9 mouse cellular contexts compared by ENCODE assay signal in genomic region chr15:79543968-79544367, GRCm38 (mm10). TPM values are rescaled to one million over a fixed set of nuclear protein-coding genes. Genes with fewer than 3 reads are reported as not detected.
DNase-seq lines count a peak whose midpoint lies in the region; ATAC-seq lines count a peak whose summit lies in the region.
"Had no signal": no experiment of that assay in that cellular context is flagged by ENCODE, and none has a peak within 500 bp of the region (broad histone marks: within the 10 kb centered on the region; RNA-seq: fewer than 3 reads in every experiment).

No protein-coding gene starts in this region.

- WGBS in kidney, embryonic 16.5 days = 90% methylated on average over 3 of the region's 3 CpGs
- 94% methylated on average over 3 of the region's 3 CpGs for WGBS in forebrain, embryonic 11.5 days
- WGBS in limb, embryonic 12.5 days = 88% methylated on average over 3 of the region's 3 CpGs
- 96% methylated on average over 3 of the region's 3 CpGs for WGBS in neural tube, embryonic 13.5 days

- peak overlapping the region; percentile 76 for H3K4me2 ChIP-seq in kidney, embryonic 16.5 days (replicated peaks; ENCODE audit: low read depth, low read length)
- peak overlapping the region; percentile 12; the same call in 1 of the 2 replicates for H3K4me2 ChIP-seq in forebrain, embryonic 11.5 days (ENCODE audit: low read depth, low read length, severe bottlenecking)
- H3K4me2 ChIP-seq in limb, embryonic 12.5 days = peak overlapping the region; percentile 78
- peak overlapping the region; percentile 98 for H3K4me2 ChIP-seq in neural tube, embryonic 13.5 days

- no peaks in the 10 kb centered on the region for H3K9me3 ChIP-seq in kidney, embryonic 16.5 days (ENCODE audit: low read length)
- H3K9me3 ChIP-seq in forebrain, embryonic 11.5 days (ENCODE audit: control insufficient read depth, low read length) = no peaks in the 10 kb centered on the region
- H3K9me3 ChIP-seq in limb, embryonic 12.5 days = no peaks in the 10 kb centered on the region
- no peaks in the 10 kb centered on the region for H3K9me3 ChIP-seq in neural tube, embryonic 13.5 days

- H3K27ac ChIP-seq in kidney, embryonic 16.5 days (ENCODE audit: low read length) = no peak overlapping the region
- H3K27ac ChIP-seq in forebrain, embryonic 11.5 days (ENCODE audit: low read depth, low read length) = no peak overlapping the region
- H3K27ac ChIP-seq in limb, embryonic 12.5 days = no peak overlapping the region
- no peak overlapping the region for H3K27ac ChIP-seq in neural tube, embryonic 13.5 days (replicated peaks)

- no peak overlapping the region for H3K9ac ChIP-seq in kidney, embryonic 16.5 days (replicated peaks; ENCODE audit: low read length)
- no peak overlapping the region for H3K9ac ChIP-seq in forebrain, embryonic 11.5 days (ENCODE audit: low read length)
- no peak overlapping the region for H3K9ac ChIP-seq in limb, embryonic 12.5 days (replicated peaks)
- H3K9ac ChIP-seq in neural tube, embryonic 13.5 days = no peak overlapping the region; the same call in 1 of the 2 replicates

- ATAC-seq in kidney, embryonic 16.5 days (ENCODE audit: low FRiP score, low TSS enrichment) = no peak
- ATAC-seq in forebrain, embryonic 11.5 days (replicated peaks; ENCODE audit: low FRiP score) = no peak
- no peak for ATAC-seq in limb, embryonic 12.5 days (ENCODE audit: insufficient number of reproducible peaks, insufficient read depth, low FRiP score, low TSS enrichment, low read depth)
- no peak for ATAC-seq in neural tube, embryonic 13.5 days (ENCODE audit: low read depth)

- peaks cover 19% of the 10 kb centered on the region for H3K4me1 ChIP-seq in kidney, embryonic 16.5 days (ENCODE audit: insufficient read depth, low read length)
- H3K4me1 ChIP-seq in forebrain, embryonic 11.5 days (replicated peaks; ENCODE audit: control insufficient read depth, insufficient read depth, low read length) = peaks cover 9% of the 10 kb centered on the region
- H3K4me1 ChIP-seq in limb, embryonic 12.5 days (replicated peaks) = peaks cover 13% of the 10 kb centered on the region
- H3K4me1 ChIP-seq in neural tube, embryonic 13.5 days (replicated peaks) = peaks cover 39% of the 10 kb centered on the region

- H3K27me3 ChIP-seq in kidney, embryonic 16.5 days (ENCODE audit: insufficient read depth, low read length) = no peaks in the 10 kb centered on the region
- H3K27me3 ChIP-seq in forebrain, embryonic 11.5 days (ENCODE audit: control insufficient read depth, insufficient read depth, low read length) = no peaks in the 10 kb centered on the region
- H3K27me3 ChIP-seq in limb, embryonic 12.5 days = no peaks in the 10 kb centered on the region
- no peaks in the 10 kb centered on the region for H3K27me3 ChIP-seq in neural tube, embryonic 13.5 days

- peak overlapping the region; percentile 80 for H3K4me3 ChIP-seq in kidney, embryonic 16.5 days (ENCODE audit: low read length)
- H3K4me3 ChIP-seq in forebrain, embryonic 11.5 days (ENCODE audit: low read depth, low read length) = no peak overlapping the region
- peak overlapping the region; percentile 85 for H3K4me3 ChIP-seq in limb, embryonic 12.5 days (replicated peaks)
- peak overlapping the region; percentile 85 for H3K4me3 ChIP-seq in neural tube, embryonic 13.5 days

- peaks cover 49% of the 10 kb centered on the region for H3K36me3 ChIP-seq in kidney, embryonic 16.5 days (ENCODE audit: insufficient read depth, low read length)
- H3K36me3 ChIP-seq in forebrain, embryonic 11.5 days (ENCODE audit: control insufficient read depth, insufficient read depth, low read length) = peaks cover 19% of the 10 kb centered on the region
- peaks cover 55% of the 10 kb centered on the region for H3K36me3 ChIP-seq in limb, embryonic 12.5 days
- H3K36me3 ChIP-seq in neural tube, embryonic 13.5 days = peaks cover 53% of the 10 kb centered on the region

- DNase-seq in kidney, postnatal 14 days = no peak
- DNase-seq in forebrain, embryonic 11.5 days (ENCODE audit: low spot score) = no peak
- no peak for DNase-seq in cerebellum, adult 11 months
- DNase-seq in frontal cortex, postnatal 36 days (ENCODE audit: low spot score in 2 of 2) = no peak
- DNase-seq in frontal cortex, postnatal 14 days (ENCODE audit: low spot score in 2 of 2) = no peak

RNA-seq across cellular contexts. Expression of gene Ddx17, which starts 2.6 kb away (rescaled TPM):
- 48.3 and 52.0 TPM in 2 replicates for polyA plus RNA-seq in kidney, embryonic 16.5 days (2015; fragmentation: Nextera tagmentation; extraction: Ambion mirVana)
- polyA plus RNA-seq in forebrain, embryonic 11.5 days (2014; fragmentation: Nextera tagmentation; extraction: Ambion mirVana) = 109 TPM in 2 replicates
- polyA plus RNA-seq in limb, embryonic 12.5 days (2016; fragmentation: Nextera tagmentation; extraction: Ambion mirVana) = 67.4 and 68.6 TPM in 2 replicates
- 52.5 and 57.8 TPM in 2 replicates for polyA plus RNA-seq in neural tube, embryonic 13.5 days (2015; fragmentation: Nextera tagmentation; extraction: Ambion mirVana)

RNA-seq across cellular contexts. Expression of gene Kdelr3, which starts 27.8 kb away (rescaled TPM):
- 66.2 and 72.9 TPM in 2 replicates for polyA plus RNA-seq in kidney, embryonic 16.5 days (2015; fragmentation: Nextera tagmentation; extraction: Ambion mirVana)
- polyA plus RNA-seq in forebrain, embryonic 11.5 days (2014; fragmentation: Nextera tagmentation; extraction: Ambion mirVana) = 9.7 and 10.3 TPM in 2 replicates
- polyA plus RNA-seq in limb, embryonic 12.5 days (2016; fragmentation: Nextera tagmentation; extraction: Ambion mirVana) = 35.9 and 42.8 TPM in 2 replicates
- 16.6 and 23.6 TPM in 2 replicates for polyA plus RNA-seq in neural tube, embryonic 13.5 days (2015; fragmentation: Nextera tagmentation; extraction: Ambion mirVana)

RNA-seq across cellular contexts. Expression of gene Kcnj4, which starts 38.9 kb away (rescaled TPM):
- 0.16 TPM in 1 of 2 replicates, not detected in the other for polyA plus RNA-seq in kidney, embryonic 16.5 days (2015; fragmentation: Nextera tagmentation; extraction: Ambion mirVana)
- not detected in 2 replicates for polyA plus RNA-seq in forebrain, embryonic 11.5 days (2014; fragmentation: Nextera tagmentation; extraction: Ambion mirVana)
- not detected in 2 replicates for polyA plus RNA-seq in limb, embryonic 12.5 days (2016; fragmentation: Nextera tagmentation; extraction: Ambion mirVana)
- polyA plus RNA-seq in neural tube, embryonic 13.5 days (2015; fragmentation: Nextera tagmentation; extraction: Ambion mirVana) = not detected in 2 replicates
- polyA plus RNA-seq: liver, adult 2 months had no signal

Comparison
In these comparisons a context has a peak if more than half of its experiments do, and no peak if none do; other contexts are left out.
1. H3K4me2 ChIP-seq: peak in every context shown above with its lines; median percentile 98 in neural tube, embryonic 13.5 days; 78 in limb, embryonic 12.5 days; 76 in kidney, embryonic 16.5 days; 12 in forebrain, embryonic 11.5 days.